Mouse (Mus musculus): ENCODE data around the gene Dlg4. TPM values are rescaled to one million over a fixed set of nuclear protein-coding genes. Genes with fewer than 3 reads are reported as not detected.

Gene Dlg4
- total and polyA plus RNA-seq, 3 experiments = 21.7 to 32.4 (median 22.9) TPM

GRCm38 (mm10) chr11:70019495-70020021 lies 2.8 kb downstream of the Dlg4 start:
- DNase-seq = no peak

DNA sequence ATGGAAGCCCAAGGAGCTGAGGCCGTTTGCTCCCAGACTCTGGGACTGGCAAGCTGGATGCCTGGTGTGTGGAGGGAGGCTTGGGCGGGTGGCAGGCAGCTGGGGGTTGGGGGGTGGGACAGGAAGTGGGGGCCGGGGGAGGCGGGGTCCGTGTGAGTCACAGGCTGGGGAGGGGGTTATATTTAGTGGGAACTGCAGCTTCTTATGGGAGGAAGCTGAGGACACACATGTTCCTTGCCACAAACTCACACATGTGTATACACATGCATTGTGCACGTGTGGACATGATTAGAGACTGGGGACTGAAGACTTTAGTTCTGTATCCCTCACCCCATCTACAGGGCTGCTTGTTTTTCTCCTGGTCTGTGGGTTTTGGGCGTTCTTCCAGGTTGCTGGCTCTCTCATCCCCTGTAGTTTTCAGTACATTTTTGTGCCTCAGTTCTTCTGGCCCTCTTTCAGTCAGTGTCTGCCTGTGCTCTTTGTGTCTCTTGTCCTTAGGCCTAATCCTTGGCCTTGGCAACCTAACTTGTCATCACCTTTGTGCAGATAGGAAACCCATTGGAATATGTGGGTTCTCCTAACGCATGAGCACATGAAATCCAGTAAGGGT lies 3.4 kb downstream of the Dlg4 start:
- DNase-seq = peak; percentile 20

DNA sequence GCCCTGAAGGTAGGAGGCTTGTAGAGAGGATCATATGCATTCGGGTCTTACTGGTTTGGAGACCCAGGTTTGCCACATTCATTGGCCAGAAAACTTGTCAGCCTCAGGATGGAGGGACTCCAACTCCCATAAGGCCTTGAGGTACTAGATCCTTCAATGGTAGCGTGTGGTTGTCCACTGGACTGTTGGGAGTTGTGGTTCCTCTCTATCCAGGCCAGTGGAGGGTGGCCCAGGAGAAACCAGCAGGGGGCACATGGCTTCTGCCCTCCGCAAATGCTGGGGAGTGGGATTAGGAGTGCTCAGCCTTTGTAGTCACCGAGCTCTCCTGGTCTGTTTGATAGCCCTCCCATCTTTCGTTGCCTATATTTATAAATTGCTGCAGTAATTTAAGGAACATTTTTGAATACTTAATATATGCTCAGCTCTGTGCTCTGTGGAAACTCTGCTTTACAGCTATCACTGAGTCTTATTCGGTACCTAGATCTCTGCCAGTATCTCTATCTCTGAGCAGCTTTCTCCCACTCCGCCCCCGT lies 4.1 kb downstream of the Dlg4 start:
- DNase-seq = peak; percentile 80

- peak; percentile 97 for DNase-seq
Measured at GRCm38 (mm10) chr11:70021264-70022132, 4.8 kb downstream of the Dlg4 start.

DNA sequence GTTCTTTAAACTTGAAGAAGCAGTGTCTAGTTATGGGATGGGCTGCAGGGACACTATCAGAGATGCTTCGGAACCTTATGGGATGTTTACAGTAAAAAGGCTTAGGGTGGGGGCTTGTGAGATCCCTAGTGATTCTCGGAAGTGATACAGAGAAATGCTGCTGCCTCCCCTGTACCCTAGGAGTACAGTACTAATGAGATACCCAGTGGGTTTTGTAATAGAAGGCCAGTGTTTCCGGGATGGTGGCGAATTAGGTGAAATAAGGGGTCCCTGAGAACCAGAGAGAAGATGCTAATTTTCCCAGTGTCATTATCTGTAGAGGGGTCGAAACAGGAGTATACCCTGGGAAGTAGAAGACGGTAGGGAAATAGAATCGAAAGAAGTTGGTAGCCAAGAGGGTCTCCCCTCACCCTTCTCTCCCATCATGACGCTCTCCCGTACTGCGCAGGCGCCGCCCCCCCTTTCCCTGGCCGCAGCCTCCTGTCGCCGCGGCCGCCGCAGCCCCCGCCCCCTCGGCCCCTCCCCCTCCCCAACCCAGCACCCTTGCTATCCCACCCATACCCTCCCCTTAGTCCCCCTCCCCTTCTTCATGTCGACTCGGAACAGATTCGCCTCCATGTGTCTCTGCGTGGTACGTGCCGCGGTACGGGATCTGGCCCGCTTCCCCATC lies 6.9 kb downstream of the Dlg4 start:
- no peak for DNase-seq

- DNase-seq = no peak
Measured at GRCm38 (mm10) chr11:70024151-70024514, 7.4 kb downstream of the Dlg4 start.

- DNase-seq = no peak
Measured at GRCm38 (mm10) chr11:70026689-70027088, 9.9 kb downstream of the Dlg4 start.

- DNase-seq = no peak
Measured at GRCm38 (mm10) chr11:70027397-70027796, 10.7 kb downstream of the Dlg4 start.

- no peak for DNase-seq
Measured at GRCm38 (mm10) chr11:70028401-70029129, 11.8 kb downstream of the Dlg4 start.

- peak; percentile 63 for DNase-seq
Measured at GRCm38 (mm10) chr11:70029130-70029801, 12.5 kb downstream of the Dlg4 start.

DNA sequence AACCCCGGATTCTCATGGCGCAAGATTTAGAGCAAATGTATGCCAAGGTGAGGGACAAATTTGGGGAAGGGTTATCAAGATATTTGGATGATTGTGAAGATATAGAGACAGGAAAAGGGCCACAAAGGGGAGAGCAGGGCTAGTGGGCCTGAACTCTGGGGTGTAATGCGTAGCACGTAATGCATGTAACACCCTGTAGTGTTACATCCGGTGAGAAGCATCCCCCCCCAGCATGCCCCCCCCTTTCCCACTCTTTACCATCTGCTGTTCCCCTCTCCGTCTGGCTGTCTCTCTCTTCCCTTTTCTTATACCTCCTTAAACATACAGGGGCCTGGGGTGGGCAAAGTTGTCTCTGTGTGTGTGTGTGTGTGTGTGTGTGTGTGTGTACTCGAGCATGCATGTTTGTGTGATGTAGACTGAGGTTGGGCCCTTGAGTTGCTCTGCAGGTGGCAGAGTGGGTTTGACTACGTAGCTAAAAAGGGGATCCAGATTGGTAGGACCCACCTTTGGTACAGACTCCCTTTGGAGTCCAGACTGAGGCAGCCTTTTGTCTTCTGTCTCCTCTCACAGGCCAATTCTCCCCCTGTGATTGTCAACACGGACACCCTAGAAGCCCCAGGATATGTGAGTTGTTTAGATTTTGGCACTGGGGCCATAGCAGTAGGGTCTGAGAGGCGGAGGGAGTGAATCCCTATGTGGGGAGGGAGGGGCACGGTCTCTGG lies 13.2 kb downstream of the Dlg4 start:
- no peak for DNase-seq

- DNase-seq = no peak
Measured at GRCm38 (mm10) chr11:70030651-70031320, 14.0 kb downstream of the Dlg4 start.

DNA sequence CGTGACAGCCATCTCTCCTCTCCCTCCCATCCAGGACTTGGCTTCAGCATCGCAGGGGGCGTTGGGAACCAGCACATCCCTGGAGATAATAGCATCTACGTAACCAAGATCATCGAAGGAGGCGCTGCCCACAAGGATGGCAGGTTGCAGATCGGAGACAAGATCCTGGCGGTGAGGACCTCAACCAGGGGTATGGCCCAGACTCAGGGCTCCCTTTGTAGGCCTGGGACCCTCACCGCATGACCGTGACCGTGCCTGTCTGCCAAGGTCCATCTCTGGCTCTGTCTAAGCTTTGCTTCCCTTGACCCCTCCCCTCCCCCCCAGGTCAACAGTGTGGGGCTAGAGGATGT lies 14.6 kb downstream of the Dlg4 start:
- DNase-seq = no peak

DNA sequence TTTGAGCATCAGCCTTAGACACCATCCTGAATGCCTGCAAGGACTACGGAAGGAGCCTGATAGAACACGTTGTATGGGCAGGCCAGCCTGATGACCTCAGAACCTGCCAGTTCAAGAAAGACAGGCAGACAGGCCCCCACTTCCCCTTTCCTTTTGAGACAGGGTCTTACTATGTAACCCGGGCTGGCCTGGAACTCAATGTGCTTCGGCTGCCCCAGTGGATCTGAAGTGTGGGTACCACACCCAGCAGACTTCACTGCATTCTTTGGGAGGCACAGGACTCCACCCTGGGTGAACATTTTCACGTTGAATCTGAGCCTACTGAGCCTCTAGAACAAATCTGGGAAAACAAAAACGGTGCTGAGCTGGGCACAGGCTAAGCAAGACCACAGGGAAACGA lies 21.4 kb downstream of the Dlg4 start:
- DNase-seq = no peak

DNA sequence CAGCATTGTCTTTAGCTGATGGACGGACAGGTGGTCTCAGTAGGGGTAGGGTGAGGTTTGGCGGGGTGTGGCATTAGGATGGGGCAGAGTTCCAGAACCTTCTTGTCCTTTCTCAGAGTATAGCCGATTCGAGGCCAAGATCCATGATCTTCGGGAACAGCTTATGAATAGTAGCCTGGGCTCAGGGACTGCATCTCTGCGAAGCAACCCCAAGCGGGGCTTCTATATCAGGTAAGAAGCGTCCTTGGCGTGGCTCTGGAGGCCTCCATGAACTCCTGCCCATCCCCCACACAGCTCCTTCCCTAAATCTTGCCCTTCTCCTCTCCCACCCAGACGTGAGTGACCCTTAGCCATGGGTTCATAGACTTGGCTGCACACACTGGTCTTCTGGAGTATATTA lies 22.9 kb downstream of the Dlg4 start:
- DNase-seq = no peak

DNA sequence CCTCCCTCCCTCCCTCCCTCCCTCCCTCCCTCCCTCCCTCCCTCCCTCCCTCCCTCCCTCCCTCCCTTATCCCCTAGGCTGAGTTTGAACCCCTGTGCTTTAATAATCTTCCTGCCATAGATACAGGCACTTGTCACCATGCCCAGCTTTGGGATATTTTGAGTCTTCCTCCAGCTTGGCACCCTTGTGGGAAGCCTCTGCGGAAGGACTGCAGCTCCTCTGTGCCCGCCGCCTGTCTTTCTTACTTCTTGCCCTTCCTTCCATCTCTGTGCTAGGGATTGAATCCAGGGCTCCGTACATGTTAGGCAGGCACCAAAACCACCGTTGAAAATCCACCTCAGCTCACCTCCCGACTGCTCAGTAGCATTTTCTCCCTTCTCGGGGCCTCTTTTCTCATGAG lies 23.4 kb downstream of the Dlg4 start:
- no peak for DNase-seq

- DNase-seq = no peak
Measured at GRCm38 (mm10) chr11:70042309-70043085, 25.8 kb downstream of the Dlg4 start.

GRCm38 (mm10) chr11:70043665-70044064 lies 26.9 kb downstream of the Dlg4 start:
- no peak for DNase-seq

GRCm38 (mm10) chr11:70045435-70045834 lies 28.7 kb downstream of the Dlg4 start:
- DNase-seq = no peak

All from adrenal gland, adult 2 months (tissue).